Mouse (Mus musculus): ENCODE measurements around the gene Ap2b1. TPM values are rescaled to one million over a fixed set of nuclear protein-coding genes. Genes with fewer than 3 reads are reported as not detected.
"Not testable (repeated sequence)": the region's sequence is repeated elsewhere in the genome, so short reads cannot be mapped to it uniquely, and the experiment has no call there.

Ap2b1 gene
- 100 to 1,000 TPM; 304 to 324 TPM for total RNA-seq (2021)
- long read RNA-seq, experiment 1, full-length matches to known transcripts, result 4 of 17 reads
- long read RNA-seq, experiment 1, partial matches to known transcripts, result 4 of 17 reads
- long read RNA-seq, experiment 1, other reads (novel, unspliced or antisense), result 9 of 17 reads
- long read RNA-seq, experiment 2, full-length matches to known transcripts, result 13 of 18 reads
- long read RNA-seq, experiment 2, partial matches to known transcripts, result 3 of 18 reads
- long read RNA-seq, experiment 2, other reads (novel, unspliced or antisense), result 2 of 18 reads

DNA sequence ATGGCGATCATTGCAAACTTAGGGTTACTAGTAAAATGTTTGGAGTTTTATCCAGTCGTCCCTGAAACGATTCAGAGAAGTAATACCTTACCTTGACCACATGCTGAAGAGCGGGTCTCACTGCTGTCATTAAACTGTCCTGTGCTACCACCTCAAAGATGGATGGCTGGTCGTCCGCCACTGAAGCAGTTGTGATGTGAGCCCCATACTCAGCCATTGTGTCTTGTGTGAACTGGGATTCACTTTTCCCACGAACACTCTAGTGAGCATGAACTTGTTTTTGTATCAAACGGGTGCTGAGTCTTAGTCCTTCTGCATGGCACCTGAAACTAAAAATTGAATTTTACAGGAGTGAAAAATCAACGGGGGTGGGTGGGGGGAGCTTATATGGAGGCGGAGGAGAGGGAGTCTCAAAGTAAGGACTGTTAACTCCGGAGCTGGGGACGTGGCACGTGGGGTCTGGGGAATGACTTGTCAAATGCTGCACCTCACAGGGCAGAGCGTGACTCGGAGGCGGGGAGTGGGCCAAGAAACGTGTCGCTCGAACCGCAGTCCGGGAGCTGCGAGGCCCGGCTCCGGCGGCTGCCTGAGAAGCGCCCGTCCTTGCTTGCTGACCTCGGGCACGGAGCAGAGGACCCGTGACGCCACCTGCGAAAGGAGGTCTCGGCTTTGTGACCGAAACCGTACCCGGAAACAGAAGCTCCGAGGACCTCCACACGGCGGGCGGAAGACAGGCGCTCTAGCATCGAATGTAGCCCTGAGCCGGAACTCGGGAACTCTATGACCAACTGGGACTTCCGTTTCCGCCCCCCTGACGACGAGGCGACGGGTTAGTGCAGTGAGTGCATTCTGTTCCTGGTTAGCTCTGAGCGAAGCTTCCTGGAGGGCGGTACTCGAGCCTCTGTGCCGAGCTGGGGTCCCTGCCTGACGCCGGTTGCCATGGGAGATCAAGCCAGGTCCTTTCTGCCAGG, at the start of gene Ap2b1:
Gene Ap2b1 (plus strand): TSS at position 800 of the 971 bp plus-strand sequence.
- intact Hi-C loops (cut with DNase I), result no loop called here
- peak; percentile 94 to 95 for DNase-seq (ENCODE audit: low spot score in 2 of 2)

DNA sequence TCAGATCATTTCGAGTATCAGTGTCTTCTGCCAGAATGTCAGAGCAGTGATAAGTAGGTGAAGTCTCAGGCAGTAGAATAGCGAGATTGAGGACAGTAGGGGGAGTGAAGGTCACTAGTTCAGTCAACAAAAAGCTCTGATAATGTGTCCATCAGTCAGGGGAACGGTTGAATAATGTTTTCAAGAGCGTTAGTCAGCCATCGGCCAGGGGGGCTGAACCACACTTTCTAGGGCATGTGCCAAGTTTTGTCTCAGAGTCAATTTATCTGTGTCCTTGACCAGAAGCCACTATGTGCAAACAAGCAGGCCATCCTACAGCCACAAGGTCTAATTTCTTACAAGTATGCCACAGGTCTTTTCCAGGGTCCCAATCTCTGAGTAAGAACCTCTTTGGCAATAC, 41.6 kb upstream of the Ap2b1 start:
- intact Hi-C loops (cut with DNase I); DNase-seq (ENCODE audit: low spot score in 2 of 2): not testable (repeated sequence)

DNA sequence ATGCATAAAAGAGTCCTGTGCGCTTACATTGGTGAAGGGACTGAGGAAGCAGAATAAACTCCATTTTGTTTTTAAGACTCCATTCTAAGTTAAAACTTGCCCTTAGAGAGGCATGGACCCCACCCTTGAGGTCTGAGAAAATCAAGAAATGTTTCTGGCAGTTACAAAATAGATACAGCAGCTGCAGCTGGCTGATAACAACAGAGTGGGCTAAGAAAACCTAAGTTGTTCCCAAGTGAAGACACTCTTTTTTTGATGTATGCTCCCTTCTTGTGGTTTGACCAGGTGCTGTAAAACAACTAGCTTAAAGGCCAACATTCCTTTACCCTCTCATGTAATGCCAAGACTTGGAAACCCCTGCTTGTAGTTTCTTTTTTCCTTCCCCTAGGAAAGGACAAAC, 36.2 kb upstream of the Ap2b1 start:
- intact Hi-C loops (cut with DNase I), result loop anchor here (5.0 kb wide), 1 partner anchor 345 kb away; no protein-coding TSS in a partner anchor
- no peak for DNase-seq (ENCODE audit: low spot score in 2 of 2)

DNA sequence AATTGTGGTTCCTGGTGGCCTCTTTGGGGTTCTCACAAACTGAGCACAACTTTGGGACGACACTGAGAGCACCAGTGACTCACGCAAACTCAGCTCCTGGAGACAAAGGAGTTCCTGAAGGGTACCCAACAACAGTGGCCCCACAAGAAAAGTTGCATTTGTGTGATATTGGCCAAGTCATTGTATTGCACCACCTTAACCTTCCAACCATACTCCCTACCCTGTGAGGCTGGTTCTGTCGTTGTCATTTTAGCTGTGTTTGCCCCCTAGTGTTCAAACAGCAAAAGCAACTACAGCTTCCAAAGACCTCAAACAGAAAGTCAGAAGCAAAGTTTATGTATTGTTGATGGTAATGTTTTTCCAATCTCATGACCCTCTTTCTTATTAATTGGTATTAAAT, 35.7 kb upstream of the Ap2b1 start:
- intact Hi-C loops (cut with DNase I), result loop anchor here (5.0 kb wide), 1 partner anchor 346 kb away; no protein-coding TSS in a partner anchor

DNA sequence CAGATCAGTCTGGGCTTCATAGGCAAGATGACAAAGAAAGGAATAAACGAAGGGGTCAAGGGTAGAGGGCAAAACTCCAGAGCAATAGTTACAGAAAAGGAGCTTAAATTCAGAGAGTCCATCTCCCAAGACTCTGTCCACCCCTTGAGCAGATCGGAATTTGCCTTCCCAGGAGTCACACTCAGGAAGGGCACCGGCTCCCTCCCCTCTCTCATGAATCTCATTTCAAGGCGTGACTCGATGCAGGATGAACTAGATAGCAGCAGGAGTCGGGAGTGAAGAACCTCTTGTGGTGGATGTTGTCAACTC, 28.0 kb upstream of the Ap2b1 start:
- no peak for DNase-seq (ENCODE audit: low spot score in 2 of 2)
- intact Hi-C loops (cut with DNase I), result no loop called here

More for the DNA sequence above, 35.7 kb upstream of the Ap2b1 start:
- no peak for DNase-seq (ENCODE audit: low spot score in 2 of 2)

DNA sequence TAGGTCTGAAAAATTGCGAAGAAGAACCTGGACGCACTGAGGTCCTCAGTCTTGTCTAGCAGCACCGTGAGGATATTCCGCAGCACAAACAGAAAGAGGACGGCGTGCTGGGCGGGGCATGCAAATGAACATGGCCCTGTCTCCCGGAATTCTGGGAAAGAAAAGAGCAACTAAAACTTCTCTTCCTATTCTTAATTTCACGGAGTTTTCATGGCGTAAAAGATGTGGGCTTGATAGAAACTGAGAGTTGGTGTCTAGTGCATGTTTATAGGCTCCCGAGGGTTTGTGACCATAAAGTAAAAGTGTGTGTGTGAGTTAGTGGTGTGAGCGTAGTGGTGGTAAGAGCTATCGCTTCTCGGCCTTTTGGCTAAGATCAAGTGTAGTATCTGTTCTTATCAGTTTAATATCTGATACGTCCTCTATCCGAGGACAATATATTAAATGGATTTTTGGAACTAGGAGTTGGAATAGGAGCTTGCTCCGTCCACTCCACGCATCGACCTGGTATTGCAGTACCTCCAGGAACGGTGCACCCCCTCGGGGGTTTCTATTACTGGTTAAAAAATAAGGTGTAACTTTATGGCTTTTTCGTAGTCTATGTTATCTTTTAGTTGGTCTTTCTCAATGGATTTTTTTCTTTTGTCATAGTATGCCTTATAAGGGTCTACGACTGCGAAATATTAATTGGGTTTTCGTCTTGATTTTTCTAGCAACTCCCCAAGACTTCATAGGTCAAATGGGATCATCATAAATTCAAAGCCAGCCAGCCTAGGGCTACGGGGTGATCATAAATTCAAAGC, 27.5 kb upstream of the Ap2b1 start:
- intact Hi-C loops (cut with DNase I), result no loop called here
- peak; percentile 73 to 87 for DNase-seq (ENCODE audit: low spot score in 2 of 2)

DNA sequence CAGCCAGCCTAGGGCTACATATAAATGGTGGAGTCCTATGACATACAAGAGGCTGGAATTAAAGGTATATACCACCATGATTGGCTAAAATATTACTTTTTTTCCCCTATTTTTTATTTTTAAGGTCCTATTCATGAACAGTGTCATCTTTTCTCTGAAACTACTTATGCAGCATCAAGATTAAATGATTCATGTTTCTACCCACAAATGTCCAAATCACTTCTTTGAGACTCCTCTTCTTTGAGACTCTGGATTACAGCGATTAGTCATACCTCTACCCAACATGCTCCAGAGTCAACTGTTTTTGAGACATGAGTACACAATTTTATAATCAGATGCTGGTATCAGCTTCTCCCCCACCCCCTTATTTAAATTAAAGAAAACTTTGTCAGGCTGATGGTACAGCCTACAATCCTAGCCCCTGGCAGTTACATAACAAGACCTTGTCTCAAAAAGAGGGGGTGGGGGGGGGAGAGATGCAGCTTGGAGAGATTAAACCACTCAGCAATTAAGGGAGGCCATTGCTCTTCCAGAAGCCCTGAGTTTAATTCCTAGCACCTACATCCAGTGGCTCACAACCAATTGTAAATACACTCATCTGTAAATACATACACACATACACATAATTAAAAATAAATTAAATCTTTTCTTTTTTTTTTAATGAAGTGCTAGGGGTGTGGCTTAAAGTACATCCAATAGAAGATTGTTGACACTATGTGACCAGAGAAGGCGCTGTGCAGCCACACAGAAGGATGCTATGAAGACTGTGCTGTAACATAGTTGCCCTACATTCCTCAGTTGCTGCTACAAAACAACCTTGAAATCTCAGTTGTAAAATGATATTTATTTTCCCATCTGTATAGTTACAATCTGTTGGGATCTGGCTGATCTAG, 26.6 kb upstream of the Ap2b1 start:
- peak in 1 of 2 experiments; percentile 62 for DNase-seq (ENCODE audit: low spot score in 2 of 2)
- intact Hi-C loops (cut with DNase I), result no loop called here

DNA sequence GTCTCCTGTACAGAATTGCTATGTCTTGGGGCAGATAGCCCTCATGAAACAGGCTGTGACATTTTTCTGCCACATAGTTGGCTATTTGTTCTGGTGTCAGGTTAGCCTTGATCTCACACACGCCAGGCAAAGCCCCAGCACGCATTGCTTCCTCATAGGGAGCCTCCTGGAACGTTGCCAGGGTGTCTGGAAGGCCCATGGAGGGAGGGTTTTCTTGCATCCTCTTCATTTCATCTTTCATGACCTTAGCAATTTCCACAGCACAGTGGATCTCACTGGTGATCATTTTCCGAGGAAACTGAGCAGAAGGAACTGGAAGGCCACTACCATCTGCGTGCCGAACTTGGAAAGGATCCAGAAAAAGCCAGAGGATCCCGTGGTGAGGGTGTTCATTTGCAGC, 22.6 kb upstream of the Ap2b1 start:
- no peak for DNase-seq (ENCODE audit: low spot score in 2 of 2)
- intact Hi-C loops (cut with DNase I), result no loop called here

DNA sequence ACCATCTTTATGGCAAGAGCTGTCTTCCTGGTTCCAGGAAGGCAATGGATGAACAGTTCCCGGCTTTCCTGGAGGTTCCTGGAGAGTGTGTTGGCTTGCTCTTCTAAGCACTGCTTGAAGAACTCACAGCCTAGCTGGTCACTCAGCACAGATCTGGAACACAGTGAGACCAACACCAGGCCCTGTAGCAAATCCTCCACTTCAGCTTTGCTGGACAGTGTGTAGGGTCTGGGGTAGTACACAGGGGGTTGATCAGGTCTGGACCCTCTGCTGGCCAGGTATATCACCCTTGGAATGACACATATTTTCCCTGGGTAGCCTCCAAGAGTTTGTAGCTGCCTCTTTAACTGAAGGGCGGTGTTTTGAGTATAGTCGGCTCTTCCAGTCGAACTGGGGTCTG, 19.8 kb upstream of the Ap2b1 start:
- intact Hi-C loops (cut with DNase I), result no loop called here
- DNase-seq (ENCODE audit: low spot score in 2 of 2), result no peak

DNA sequence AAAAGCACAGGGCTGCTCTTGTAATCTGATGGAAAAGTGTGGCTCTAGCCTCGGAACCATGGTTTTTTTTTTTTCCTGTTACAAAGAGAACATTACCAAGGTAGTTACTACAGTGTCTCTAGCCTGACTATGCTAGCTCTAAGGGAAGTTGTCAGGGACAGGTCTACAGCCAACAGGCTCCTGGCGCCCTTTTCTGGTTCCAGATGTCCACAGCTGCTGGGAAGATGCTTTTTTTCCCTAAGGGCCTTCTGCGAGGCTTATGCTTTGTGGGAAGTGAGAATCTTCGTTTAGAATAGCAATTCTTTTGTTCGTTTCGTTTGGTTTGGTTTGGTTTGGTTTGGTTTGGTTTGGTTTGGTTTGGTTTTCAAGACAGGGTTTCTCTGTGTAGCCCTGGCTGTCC, 19.1 kb upstream of the Ap2b1 start:
- DNase-seq (ENCODE audit: low spot score in 2 of 2), result no peak
- intact Hi-C loops (cut with DNase I), result no loop called here

DNA sequence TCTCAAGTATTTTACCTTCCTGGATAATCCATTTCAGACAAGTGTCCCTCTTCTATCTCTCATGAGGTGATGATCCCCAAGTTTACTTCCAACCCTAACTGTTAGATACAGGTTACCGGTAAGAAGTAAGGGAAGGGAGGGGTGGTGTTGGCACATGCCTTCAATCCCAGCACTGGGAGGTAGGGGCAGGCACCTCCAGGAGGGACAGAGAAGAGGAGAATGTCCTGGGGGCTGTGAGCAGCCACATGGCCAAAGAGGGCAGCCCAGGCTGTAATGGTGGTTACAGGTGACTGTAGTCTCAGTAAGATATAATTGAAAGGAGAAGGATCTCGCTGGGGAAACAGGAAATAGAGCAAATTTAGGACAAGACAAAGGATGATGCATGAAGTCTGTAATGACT, 16.7 kb upstream of the Ap2b1 start:
- intact Hi-C loops (cut with DNase I), result no loop called here
- no peak for DNase-seq (ENCODE audit: low spot score in 2 of 2)

DNA sequence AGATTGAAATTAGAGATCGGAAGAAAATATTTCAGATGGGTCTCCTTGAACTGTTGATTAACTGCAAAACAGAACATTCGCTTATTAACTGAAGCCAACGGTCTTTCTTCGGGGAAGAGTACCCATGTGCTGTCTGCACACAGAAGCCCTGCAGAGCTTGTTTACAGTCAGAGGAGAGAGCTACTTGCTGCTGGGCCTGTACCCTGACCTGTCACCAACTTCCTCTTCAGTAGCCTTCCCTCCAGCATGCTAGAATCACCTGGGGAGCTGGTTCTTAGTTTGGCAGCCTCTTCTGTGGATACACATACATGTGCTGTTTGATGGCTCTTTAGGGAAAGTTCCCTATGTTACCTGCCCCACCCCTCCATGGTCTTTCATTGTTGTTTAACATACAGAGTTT, 13.2 kb upstream of the Ap2b1 start:
- no peak for DNase-seq (ENCODE audit: low spot score in 2 of 2)
- intact Hi-C loops (cut with DNase I), result no loop called here

DNA sequence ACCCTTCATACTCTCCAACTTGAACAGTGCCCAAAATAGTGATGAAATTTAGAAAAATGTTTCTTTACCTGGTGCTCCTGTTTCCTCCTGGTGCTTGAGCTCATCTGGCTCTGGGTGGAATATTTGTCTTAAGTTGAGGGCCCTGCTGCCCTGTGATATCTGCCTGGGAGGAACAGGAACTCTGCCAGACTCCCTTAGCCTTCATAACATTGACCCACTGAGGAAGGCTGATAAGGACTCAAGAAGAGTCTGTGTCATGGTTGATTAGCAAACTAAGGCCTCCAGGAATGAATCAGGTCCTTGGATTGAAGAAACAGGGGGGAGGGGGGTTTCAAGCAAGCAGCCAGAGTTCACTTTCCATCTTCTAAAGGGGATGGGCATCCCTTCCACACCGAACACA, 12.3 kb upstream of the Ap2b1 start, which contains the start of gene Slfn14:
Gene Slfn14 (minus strand): TSS at position 161 of the 400 bp plus-strand sequence.
- DNase-seq (ENCODE audit: low spot score in 2 of 2), result no peak
- intact Hi-C loops (cut with DNase I), result no loop called here

DNA sequence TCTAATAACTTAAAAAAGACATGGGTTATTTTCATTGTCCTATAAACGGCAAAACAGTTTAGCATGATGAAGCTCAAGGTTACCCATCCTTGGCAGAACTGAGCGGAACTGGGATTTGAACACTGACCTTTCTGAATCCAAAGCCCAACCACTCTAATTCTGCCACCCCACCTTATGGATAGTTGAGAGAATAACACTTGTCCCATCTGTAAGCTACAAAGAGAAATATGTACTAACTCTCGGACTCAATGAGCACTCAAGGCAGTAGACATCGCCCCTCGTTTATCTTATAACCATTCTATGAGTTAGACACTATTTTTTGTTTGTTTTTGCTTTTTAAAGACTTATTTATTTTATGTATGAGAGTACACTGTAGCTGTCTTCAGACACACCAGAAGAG, 9.8 kb upstream of the Ap2b1 start:
- no peak for DNase-seq (ENCODE audit: low spot score in 2 of 2)
- intact Hi-C loops (cut with DNase I), result no loop called here

DNA sequence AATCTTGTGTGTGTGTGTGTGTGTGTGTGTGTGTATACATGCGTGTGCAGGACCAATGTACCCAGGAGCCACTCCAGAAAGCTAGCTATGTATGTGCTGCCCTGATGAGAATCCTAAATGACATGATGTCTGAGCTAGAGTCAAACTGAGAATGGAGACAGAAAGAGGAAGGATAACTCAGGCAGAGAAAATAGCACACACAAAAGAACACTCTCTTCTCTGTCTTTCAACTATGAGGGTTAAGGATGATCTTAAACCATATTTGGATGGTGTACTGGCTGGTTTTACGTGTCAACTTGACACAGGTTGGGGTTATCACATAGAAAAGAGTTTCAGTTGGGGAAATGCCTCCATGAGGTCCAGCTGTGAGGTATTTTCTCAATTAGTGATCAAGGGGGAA, 9.2 kb upstream of the Ap2b1 start:
- DNase-seq (ENCODE audit: low spot score in 2 of 2), result no peak
- intact Hi-C loops (cut with DNase I), result no loop called here

DNA sequence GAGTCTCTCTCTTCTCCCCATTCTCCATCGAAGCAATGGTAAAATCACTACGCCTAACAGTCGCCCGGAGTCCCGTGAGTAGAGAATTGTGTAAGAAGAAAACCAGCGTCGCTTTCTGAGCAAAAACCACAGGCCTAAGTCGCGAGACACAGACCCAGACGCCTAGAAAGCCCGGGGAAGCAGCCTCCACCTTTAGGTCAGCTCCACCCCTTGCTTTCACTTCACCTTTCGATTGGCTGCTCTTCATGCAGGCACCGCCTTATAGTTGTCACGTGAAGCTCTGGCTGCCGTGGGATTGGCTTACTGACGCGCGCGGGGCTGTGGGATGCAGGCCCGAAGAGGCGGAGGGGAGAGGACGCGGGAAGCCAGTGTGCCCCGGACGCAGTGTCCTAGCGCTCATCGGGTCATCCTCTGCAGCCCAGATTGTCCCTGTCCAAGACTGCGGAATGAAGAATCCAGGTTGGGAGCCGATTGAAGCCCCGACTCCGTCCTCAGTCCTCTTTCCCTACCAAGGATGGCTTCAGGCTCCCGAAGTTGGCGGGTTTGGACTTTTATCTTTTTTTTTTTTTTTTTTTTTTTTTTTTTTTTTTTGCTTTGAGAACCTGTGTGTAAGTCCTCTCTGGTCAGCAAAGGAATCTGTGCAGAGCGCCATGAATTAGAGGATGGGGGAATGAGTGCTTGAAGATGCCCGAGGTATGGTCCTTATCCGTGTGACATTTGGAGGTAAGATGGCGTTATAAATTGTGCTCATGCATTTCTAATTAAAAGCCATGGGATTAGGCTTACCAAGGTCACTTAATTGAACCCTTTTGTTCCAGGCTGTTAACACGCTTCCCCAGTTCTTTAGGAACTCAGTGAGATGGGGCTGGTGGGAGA, 7.2 kb upstream of the Ap2b1 start:
- DNase-seq (ENCODE audit: low spot score in 2 of 2), result peak; percentile 95 to 97
- intact Hi-C loops (cut with DNase I), result no loop called here

DNA sequence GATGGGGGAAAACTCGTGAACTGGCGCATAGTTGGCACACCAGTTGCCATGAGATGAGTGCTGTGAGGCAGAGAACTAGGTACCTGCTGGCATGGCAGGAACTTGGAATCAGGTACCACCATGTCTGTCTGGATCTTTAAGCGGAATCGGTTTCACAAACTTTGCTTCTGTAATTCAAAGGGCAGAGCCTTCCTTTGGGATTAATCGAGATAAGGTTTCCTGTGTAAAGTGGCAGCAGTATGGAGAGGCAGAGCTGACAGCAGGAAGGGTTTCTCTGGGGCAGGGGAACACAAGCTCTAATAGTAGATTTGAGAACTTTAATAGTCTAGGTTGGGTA, 6.6 kb upstream of the Ap2b1 start:
- intact Hi-C loops (cut with DNase I), result no loop called here

DNA sequence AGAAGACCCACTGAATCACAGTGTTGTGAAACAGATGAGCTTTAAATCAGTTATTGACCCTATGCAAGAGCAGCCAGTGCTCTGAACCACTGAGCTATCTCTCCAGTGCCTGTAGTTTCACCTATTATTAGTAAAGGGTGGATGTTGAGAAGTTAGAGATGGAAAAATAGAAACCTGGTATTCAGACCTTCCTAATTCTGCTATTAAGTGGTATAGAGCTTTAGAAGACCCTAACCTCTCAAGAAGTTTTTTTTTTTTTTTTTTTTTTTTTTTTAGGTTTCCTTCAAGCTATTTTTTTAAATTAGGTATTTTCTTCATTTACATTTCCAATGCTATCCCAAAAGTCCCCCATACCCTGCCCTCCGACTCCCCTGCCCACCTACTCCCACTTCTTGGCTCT, 5.6 kb upstream of the Ap2b1 start:
- intact Hi-C loops (cut with DNase I), result no loop called here
- DNase-seq (ENCODE audit: low spot score in 2 of 2), result no peak

More for the DNA sequence above, 6.6 kb upstream of the Ap2b1 start:
- DNase-seq (ENCODE audit: low spot score in 2 of 2), result no peak
